Mouse (Mus musculus): ENCODE results near the gene Xpot.

Gene Xpot

DNA sequence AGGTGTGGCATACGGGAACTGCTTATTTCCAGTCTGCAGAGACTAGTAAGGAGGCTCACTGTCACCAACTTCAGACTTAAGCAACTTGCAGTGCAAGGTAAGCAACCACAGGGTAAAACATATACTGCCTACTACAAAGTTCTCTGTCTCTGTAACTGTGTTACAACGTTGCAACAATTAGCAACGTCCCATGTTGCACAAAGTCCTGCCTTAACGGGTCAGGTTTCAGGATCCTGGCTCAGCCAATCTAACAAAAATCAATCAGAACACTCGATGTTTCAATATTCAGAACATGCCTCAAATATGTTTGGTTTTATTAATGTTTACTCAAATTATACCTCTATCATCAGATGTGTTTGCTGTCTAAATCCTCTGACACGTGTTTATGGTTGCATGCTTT is 3.7 kb downstream of the Xpot start:
- no peak for DNase-seq (ENCODE audit: low spot score in 2 of 2)

DNA sequence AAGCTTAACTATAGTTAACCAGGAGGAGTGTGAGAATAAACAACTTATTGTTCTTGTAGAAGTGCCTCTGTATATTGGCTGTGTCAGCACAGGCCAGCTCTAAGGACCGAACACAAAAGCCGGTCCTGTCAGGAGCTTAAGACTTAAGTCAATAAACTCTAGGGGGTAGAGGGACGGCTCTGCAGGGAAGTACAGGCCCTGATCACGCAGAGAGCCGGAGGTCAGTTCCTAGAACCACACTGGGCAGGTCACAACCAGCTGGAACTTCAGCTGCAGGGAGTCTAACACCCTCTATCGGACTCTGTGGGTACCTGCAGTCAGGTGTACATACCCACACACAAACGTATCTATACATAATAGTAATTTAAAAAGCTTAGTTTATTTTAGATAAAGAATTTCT is 10.2 kb downstream of the Xpot start:
- no peak for DNase-seq (ENCODE audit: low spot score in 2 of 2)

DNA sequence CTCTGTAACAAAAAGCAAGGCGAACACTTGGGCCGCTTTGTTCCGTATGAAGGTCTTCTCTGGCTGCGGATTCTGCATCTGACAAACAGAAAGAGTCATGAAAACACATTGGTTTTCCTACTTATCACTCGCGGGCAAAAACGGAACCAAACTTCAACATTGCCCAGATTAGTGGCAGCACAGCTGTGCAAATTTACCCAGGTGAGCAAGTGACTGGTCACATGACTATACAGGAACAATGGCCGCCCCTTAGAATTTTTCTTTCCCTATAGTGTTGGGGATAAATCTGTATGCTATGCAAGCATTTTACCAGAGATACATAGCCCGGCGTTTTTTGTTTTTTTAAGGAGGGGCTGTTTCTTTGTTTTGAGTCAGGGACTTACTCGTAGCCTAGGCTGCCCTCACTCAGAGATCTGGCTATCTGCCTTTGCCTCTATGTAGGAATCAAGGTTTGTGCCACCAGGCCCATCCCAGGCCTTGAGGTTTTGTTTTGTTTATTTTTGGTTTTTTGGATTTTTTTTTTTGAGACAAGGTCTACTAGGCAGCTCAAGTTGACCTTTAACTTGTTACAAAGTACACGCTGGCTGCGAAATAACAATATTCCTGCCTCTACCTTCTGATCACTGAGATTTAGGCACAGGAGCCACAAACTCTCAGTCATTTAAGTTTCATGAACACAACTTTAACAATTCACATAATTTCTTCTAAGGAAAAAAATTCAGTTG is 10.8 kb downstream of the Xpot start:
- DNase-seq (ENCODE audit: low spot score in 2 of 2) = no peak

DNA sequence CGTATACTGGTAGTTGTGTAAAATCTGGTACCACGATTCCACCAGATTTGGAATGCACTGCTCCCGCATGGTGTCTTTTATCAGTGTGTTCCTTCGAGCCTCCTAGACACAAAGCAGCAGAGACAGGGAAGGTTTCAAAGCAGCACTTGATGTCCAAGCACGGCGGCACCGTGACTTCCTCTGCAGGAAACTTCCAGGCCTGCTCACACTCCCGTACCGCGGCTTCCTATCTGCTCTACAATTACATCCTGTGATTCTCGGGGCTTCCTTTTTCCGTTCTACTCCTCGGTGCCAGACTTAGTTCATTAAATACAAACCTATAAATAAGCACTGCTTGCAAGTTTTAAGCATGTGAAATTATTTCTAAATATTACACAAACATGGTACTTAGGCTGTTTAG is 12.6 kb downstream of the Xpot start:
- DNase-seq (ENCODE audit: low spot score in 2 of 2) = no peak

DNA sequence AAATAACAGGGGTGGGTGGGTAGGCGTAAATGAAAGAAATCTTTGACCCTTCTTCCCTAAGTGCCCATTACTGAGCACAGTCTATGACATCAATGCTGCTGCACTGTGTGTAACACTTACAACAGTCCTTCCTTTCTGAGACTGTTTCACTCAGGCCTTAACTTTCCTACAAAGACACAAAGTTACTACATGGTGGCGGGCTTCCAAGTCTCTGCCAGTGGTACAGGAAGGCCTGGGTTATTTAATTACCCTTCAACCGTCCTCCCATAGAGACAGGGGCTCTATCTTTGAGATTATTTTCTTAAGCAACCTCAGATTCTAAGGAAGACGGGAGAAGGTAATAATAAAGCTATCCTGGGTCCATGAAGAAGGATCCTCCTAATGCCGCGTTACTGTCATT is 13.7 kb downstream of the Xpot start:
- no peak for DNase-seq (ENCODE audit: low spot score in 2 of 2)

DNA sequence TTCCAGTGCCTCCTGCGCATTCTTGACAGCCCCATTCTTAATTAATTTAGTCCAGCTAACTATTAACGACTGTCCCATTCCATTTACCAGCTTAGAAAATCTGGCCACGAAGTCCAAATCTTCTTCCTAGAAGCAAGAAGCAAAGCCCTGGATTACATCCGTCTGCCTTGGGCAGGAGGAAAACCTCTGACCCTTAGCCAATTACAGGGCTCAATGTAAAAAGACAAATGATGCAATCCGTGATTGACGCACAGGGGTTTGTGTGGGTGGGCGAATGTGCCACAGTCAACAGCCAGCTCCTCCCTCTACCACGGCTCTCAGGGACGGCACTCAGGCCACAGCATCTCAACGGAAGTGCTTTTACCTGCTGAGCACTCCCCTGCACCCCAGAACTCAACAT is 14.5 kb downstream of the Xpot start:
- no peak for DNase-seq (ENCODE audit: low spot score in 2 of 2)

DNA sequence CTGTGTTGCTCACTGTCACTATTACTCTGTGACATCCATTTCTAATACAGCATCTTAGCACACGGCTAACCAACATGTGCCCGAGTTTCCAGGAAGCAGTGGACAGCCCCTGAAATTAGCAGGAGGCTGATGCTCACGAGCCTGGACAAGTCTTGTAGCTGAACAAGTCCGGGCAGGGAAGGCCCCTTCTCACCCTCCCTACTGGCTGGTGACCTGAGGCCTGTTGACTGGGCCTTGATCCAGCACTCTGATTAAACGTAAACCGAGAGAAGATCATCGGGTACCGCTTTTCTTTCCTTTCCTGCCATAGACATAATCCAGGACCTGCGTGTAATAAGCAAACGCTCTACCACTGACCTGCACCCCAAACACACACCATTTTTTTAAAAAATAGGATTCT is 18.0 kb downstream of the Xpot start:
- DNase-seq (ENCODE audit: low spot score in 2 of 2) = peak; percentile 47 to 67

DNA sequence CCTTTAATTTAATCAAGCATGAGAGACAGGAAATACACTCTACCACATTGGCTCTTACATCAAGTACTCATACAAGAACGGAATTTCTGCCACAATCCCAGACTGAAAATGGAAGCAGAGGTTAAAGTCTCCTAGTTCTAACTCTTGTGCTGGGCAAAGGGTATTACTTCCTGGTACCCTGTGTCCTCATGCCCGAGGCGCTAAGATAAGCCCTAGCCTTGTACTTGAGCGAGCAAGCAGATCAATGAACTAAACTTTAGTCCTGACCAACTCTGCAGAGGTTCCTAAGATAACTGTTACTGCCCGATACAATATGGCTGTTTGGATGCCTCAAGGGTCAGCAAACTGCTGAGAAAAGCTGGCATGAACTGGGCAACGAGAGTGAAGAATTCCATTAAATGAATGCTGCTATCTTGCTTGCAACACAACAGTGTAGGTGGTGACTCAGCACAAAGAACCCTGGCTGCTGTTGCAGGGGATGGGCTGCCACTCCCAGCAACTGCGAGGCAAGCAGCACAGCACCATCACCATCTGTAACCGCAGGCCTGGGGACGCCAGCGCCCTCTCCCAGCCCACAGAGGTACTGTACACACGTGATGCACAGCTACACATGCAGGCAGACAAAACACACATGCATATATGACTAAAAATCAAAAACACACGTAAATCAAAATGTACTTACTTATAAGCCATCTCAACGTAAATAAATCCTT is 21.3 kb downstream of the Xpot start:
- DNase-seq (ENCODE audit: low spot score in 2 of 2) = no peak

DNA sequence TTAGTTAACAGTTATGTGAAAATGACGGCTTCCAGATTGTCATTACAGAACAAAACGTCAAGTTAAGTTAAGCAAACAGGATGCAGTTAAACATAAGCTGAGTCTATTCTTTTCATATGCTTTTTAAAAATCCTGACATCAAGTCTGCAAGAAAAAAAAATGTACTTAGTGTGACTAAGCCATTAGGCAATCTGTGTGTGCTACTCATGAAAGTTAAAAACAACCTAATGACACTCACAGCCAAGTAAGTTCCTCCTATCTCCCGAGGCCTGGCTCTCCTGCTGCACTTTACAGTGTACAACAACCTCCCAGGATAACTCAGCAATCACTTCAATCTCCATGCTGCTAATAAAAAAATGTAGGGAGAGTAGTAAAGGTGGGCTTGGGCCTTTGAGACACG is 22.6 kb downstream of the Xpot start:
- DNase-seq (ENCODE audit: low spot score in 2 of 2) = no peak

DNA sequence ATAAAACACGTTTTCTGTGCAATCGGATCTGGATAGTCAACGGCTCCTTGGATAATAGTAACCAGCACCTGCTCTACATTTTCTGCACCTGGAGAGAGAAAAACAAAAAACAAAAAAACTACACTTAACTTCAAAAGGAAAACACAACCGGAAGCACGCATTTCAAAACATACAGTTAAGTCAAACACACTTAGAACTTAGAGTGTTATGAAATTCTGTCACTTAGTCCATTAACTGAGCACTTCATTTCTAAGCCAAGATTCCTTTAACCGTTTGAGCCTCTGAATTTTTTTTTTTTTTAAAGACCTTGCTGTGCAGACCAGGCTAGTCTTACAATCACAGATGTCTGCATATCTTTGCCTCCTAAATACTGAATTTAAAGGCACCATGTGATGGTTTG is 24.9 kb downstream of the Xpot start:
- DNase-seq (ENCODE audit: low spot score in 2 of 2) = no peak

DNA sequence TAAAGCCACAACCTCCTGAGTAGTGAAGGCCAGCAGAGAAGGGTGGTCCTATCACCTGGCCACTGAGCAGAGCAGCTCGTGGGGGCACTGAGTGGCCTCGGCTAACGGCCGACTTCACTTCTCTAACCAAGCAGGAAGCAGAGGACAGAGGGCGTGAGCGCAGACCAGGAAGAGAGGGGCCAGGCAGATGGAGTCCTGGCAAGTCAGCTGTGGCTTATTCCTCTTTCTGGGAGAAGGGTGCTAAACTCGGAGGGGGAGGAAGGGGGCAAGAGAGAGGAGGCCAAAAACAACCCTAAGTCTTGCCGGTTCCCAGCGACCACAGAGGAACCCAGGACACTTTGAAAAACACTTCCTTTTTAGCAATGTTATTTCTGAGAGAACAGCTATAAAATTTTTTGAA is 29.6 kb downstream of the Xpot start:
- no peak for DNase-seq (ENCODE audit: low spot score in 2 of 2)

DNA sequence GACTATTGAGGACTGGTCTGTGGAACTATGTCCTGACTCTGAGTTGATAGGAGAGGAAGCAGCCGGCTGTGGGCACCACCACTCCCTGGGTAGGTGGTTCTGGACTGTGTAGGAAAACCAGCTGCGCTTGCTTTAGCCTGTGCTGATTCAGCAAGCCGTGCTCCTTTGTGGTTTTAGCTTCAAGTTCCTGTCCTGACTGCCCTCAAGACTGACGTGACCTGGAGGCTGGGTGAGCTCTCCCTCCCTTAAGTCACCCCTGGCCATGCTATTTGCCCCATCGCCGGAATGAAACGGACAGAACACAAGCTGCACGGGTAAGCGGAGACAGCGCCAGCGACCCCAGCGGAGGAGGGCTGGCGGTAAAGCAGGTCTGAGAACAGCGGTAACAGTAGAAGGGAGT is 35.0 kb downstream of the Xpot start:
- DNase-seq (ENCODE audit: low spot score in 2 of 2) = no peak

DNA sequence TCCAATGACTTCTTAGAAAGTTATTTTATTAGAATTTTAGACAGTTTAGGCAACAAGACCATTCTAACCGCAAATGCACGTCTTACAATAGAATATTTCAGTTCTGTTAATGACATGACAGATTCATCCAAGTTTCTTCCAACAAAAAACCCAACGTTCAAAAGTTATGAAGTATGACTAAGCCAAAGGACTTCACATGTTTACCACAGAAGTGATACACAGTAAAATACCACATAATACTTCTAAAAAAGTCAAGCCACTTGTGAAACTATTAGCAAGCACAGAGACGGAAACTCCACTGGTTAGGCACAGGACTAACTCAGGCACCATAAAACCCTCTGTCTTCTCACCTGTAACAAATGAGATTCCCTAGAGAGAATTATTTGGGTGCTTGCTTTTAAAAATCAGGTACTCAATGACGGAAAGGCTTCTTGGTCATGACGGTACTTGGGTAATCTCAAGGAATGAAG is 38.7 kb downstream of the Xpot start:
- DNase-seq (ENCODE audit: low spot score in 2 of 2) = no peak

DNA sequence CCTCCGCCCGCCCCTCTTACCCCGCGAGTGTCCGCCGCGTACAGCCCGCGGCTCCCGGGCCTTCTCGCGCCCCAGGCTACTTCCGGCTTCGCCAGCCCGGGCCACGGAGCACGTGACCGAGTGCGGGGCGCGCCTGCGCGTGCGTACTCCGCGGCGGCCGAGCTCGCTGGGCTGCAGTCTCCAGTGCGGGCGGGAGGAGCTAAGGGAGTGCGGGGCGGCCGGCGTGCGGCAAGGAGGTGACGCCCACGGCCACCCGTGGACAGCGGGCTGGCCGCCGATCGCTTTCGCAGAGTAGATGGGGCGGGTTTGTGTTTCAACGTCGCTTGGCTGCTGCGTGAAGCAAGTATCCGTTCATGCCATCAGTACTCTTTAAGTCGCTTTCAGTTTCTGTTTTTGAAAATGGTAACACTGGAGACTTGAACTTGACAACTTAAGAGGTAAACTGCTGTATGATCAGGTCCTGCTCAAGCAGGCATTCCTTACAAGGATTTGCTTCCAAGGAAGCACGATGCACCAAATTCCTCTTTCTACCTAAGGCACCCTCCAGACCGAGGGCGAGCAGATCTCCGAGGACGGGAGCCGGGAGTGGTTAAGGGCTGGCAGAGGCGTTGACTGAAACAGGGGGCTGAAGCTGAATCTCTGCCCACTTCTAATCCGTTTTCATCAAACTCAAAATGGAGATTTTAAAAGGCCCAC is 39.3 kb downstream of the Xpot start, which contains the start of gene Tbk1:
Gene Tbk1, minus strand, starts transcription at position 113 of the 696 bp plus-strand sequence.
- peak; percentile 89 to 92 for DNase-seq (ENCODE audit: low spot score in 2 of 2)

DNA sequence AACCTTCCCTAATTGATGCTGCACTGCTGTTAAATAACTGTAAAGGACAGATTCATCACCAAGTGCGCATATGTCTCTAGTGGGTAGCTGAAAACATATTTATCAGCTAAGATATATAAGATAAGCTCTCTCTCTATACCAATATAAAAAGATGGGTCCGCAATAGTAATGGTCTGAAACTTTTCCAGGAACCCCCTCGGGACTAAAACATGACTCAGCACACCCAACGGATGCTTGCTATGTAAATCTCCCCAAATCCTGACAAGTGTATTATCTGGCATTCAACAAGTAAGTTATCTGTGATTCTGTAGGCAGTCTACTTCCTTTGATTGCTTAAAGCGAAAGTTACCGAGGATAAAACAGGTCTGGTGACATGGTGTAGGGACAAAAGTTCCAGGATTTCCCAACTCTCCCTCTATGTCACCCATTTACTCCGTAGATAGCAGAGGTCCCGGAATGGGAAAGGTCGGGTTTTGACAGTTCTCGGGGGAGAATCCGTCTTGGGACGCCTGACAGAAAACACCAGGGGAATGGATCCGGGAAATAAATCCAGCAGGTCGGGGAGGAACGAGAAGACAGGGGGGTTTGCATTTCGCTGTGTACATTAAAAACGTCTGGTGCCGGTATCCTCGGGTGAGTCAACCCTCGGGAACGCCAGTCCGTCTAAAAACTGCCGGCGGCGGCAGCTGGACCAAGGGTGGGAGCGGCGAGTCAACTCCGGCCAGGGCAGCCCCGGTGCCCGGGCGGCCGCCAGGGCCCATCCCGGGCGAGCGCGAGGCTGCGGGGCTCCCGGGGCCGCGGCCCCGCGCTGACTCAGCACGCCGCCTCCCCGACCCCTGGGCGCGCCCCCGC is 40.1 kb downstream of the Xpot start:
- peak; percentile 25 to 36 for DNase-seq (ENCODE audit: low spot score in 2 of 2)

DNA sequence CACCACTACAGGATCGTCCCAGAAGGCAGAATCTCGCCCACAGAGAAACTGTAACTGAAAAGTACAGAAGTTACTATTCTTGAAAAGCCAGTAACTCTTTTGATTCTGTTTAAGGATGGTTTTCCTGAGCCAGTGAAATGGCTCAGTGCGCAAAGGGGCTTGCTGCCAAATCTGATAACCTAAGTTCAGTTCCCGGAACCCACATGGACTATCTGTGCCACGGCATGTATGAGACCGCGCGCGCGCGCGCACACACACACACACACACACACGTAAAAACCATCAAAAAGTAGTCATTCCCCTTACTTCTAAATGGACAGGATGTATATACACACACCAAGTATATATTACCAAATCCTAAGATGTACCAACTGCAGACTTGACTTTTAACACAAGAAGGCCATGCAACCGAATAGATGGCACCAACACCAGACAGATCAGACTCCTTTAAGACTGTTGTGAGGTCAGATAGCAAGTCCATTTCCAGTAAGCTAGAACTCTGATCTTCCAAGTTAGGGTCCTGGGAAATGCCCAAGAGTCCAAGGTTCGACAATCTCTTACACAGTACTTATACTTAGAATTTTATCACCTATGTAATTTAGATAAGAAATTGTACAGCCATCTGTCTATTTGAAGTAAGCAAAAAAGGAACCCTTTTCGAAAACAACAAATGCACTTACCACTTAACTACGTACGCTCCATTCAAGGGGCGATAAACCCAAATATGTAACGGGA is 40.9 kb downstream of the Xpot start:
- DNase-seq (ENCODE audit: low spot score in 2 of 2) = no peak

DNA sequence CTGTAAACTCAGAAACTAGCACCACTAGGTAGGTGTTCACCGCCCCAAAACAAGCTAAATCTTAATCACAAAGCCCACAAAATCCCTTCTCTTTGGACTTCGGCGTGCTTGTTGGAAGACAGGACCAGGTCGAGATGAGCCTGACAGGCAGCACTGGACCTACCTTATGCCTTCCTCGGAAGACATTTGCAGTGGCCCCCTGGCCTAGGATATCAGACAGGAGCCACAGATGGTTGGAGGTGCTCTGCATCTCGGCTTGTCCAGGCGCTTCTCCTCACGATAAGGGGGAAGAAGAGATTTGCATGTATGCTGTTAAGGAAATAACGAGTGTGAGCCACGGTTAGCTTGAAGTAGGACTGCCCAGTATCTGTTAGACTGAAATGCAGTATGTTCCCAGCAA is 42.1 kb downstream of the Xpot start:
- DNase-seq (ENCODE audit: low spot score in 2 of 2) = no peak

DNA sequence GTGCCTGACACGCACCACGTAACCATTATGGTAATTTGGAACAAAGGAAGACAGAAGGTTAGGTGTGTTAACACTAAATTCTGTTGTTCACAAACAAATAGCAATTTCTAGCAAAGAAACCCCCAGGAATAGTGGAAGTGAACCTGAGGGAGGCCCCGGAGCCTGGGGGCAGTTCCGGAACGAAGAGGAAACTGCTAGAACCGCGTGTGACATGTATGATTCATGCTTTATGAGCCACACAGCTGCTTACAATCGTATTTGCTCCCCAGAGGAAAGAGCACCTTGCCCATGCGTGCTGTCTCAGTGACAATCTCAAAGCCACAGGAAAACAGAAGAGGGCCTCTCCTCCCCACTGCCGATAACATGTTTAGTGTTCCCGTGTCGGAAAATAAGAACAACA is 43.1 kb downstream of the Xpot start:
- DNase-seq (ENCODE audit: low spot score in 2 of 2) = no peak

DNA sequence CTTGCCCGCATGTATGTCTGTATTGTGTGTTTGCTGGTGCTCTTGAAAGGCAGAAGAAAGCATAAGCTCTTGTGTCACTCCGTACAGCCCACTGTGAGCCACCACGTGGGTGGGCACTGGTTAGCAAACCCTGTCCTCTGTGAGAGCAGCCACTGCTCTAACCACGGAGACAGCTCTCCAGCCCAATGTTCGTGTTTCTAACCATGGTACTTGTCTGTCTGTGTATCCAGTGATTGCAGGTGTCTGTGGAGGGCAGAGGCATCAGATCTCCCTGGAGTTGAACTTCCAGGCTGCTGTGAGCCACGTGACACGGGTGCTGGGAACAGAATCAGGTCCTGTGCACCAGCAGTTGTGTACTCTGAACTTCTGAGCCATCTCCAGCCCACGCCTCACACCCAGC is 43.8 kb downstream of the Xpot start:
- DNase-seq (ENCODE audit: low spot score in 2 of 2) = no peak

DNA sequence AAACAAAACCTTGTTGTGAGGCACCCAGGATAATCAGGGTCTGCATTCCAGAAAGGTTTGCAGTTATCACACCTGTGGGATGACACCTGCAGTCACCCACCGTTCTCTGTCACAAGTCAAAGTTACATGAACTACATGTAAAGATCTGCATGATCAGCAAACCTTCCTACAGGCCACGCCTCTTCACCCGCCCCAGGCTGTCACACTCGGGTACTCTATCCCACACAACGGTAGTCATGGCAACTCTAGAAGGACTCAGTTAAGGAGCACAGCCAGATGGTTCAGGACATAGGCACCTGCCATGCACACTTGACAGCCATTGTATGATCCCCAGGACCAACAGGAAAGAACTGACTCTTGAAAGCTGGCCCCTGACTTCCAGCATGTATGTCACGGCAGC is 44.7 kb downstream of the Xpot start:
- no peak for DNase-seq (ENCODE audit: low spot score in 2 of 2)

DNA sequence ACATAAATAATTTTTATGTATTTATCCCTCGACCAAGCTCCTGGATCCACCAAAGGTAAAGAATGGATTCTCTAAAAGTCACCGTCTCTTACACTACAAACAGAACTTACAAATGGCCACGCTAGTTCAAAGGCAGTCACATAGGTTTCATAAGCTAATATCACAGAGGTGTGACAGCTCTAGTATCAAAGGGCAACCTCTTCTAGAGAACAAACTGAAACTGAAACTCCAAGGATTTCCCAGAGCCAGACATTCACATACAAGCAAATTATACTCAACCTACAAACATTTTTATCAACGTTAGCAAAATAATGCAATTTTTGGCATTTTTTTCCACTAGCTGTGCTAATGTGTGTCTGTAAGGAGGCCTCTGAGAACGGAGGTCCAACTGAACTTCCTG is 45.8 kb downstream of the Xpot start:
- no peak for DNase-seq (ENCODE audit: low spot score in 2 of 2)
